Mouse (Mus musculus): Measurements from ENCODE around the gene Cldn6. TPM values are rescaled to one million over a fixed set of nuclear protein-coding genes. Genes with fewer than 3 reads are reported as not detected.

Cldn6 gene
- polyA plus RNA-seq (2012; ENCODE audit: insufficient read depth, low replicate concordance): 0.48 TPM in 1 of 2 replicates, not detected in the other

DNA sequence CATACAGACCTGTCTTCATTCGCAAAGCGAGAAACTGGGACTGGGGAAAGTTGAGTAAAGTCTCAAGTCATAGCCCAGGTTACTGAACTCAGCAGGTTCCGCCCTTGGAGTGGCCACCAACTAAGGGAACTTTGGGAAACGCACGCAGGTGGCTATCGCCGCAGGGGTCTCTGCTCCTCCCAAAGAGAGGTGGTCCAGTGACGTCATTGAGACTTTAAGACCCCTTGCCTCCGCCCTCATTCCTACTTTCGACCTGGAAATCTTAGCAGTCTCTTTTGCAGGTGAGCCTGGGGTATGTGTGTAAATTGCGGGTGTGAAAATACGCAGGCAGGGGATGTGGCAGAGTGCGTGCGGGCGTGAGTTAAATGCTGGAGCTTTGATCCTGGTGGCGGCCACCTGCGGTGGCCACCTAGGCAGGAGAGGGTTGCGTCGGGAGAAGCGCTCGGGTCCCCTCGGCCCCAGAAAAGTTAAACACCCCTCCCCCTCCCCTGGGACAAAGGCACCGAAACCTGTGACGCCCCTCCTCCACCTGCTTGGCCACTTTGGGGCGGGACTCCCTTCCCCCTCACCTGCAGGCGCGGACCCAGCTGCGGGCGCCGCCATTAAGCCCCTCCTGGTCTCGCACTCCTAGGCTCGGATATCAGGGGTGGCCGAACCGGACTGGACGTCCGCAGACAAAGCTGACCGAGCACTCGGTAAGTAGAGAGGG is at the start of gene Cldn6:
TSS of gene Cldn6 (plus strand) at position 123 of the 709 bp plus-strand sequence.
- TF ChIP-seq FLI1 (IDR thresholded peaks at IDR 0.05; ENCODE audit: low read length) (no peak), GATA1 (IDR thresholded peaks at IDR 0.05; ENCODE audit: borderline replicate concordance, low read length) (no peak)
- no peaks in the 10 kb centered on the region for H3K36me3 ChIP-seq (replicated peaks; ENCODE audit: low read length)
- H3K9me3 ChIP-seq: 0 out of 2 replicates have a peak, but pooled peaks cover 3% of the 10 kb centered on the region
- peaks cover 63% of the 10 kb centered on the region for H3K4me1 ChIP-seq
- H3K4me3 ChIP-seq (replicated peaks): no peak within 1 kb of the TSS
- peaks cover 64% of the 10 kb centered on the region for H3K27me3 ChIP-seq (replicated peaks)

GRCm38 (mm10) chr17:23630195-23631020 is 48.6 kb upstream of the Cldn6 start:
- H3K4me1 ChIP-seq: peaks cover 17% of the 10 kb centered on the region
- H3K36me3 ChIP-seq (replicated peaks; ENCODE audit: low read length): no peaks in the 10 kb centered on the region
- TF ChIP-seq FLI1 (IDR thresholded peaks at IDR 0.05; ENCODE audit: low read length) (no peak), GATA1 (IDR thresholded peaks at IDR 0.05; ENCODE audit: borderline replicate concordance, low read length) (no peak)
- peak overlapping the region; percentile 79 for H3K4me3 ChIP-seq (replicated peaks)
- peaks cover 52% of the 10 kb centered on the region for H3K27me3 ChIP-seq (replicated peaks)
- no peaks in the 10 kb centered on the region for H3K9me3 ChIP-seq

- H3K27me3 ChIP-seq (replicated peaks): peaks cover 60% of the 10 kb centered on the region
- no peak for TF ChIP-seq FLI1 (IDR thresholded peaks at IDR 0.05; ENCODE audit: low read length)
- TF ChIP-seq GATA1 (IDR thresholded peaks at IDR 0.05; ENCODE audit: borderline replicate concordance, low read length): no peak
Observed at GRCm38 (mm10) chr17:23631241-23631640, 47.8 kb upstream of the Cldn6 start.

GRCm38 (mm10) chr17:23644613-23645495 is 34.2 kb upstream of the Cldn6 start, which contains the start of gene Mmp25:
Gene Mmp25, minus strand, starts transcription at chr17:23645277.
- TF ChIP-seq GATA1 (IDR thresholded peaks at IDR 0.05; ENCODE audit: borderline replicate concordance, low read length) (no peak), FLI1 (IDR thresholded peaks at IDR 0.05; ENCODE audit: low read length) (no peak)
- Histone ChIP-seq H3K27me3 (replicated peaks) (peaks cover 51% of the 10 kb centered on the region), H3K9me3 (peaks cover 15% of the 10 kb centered on the region), H3K36me3 (replicated peaks; ENCODE audit: low read length) (no peaks in the 10 kb centered on the region), H3K4me1 (peaks cover 10% of the 10 kb centered on the region), H3K4me3 (replicated peaks) (peak within 1 kb of the TSS; percentile 89)

More at GRCm38 (mm10) chr17:23631241-23631640, 47.8 kb upstream of the Cldn6 start:
- no peaks in the 10 kb centered on the region for H3K36me3 ChIP-seq (replicated peaks; ENCODE audit: low read length)
- no peaks in the 10 kb centered on the region for H3K9me3 ChIP-seq
- no peak overlapping the region for H3K4me3 ChIP-seq (replicated peaks)
- H3K4me1 ChIP-seq: peaks cover 20% of the 10 kb centered on the region

GRCm38 (mm10) chr17:23645894-23646293 is 33.2 kb upstream of the Cldn6 start:
- Histone ChIP-seq H3K27me3 (replicated peaks) (peaks cover 47% of the 10 kb centered on the region), H3K9me3 (peaks cover 15% of the 10 kb centered on the region), H3K4me3 (replicated peaks) (no peak overlapping the region), H3K36me3 (replicated peaks; ENCODE audit: low read length) (no peaks in the 10 kb centered on the region), H3K4me1 (peaks cover 10% of the 10 kb centered on the region)
- TF ChIP-seq GATA1 (IDR thresholded peaks at IDR 0.05; ENCODE audit: borderline replicate concordance, low read length) (no peak), FLI1 (IDR thresholded peaks at IDR 0.05; ENCODE audit: low read length) (no peak)

DNA sequence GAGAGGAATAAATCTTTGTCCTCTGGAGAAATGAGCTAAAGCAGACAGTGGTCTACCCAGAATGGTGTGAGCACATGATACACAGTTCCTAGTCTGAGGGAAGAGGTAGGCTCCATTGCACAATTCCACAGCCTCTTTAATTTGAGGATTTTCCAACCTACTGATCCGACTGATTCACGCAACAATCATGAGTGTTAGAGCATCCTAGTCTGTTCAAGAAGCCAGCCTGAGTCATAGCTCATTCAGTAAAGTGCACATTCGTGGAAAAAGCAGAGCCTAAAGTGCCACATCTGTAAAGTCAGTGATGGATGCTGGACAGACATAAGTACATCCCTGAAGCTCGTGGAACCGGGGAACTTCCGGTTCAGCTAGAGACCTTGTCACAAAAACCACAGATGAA is 27.7 kb upstream of the Cldn6 start:
- Histone ChIP-seq H3K9me3 (no peaks in the 10 kb centered on the region), H3K27me3 (replicated peaks) (peaks cover 39% of the 10 kb centered on the region), H3K4me1 (no peaks in the 10 kb centered on the region), H3K4me3 (replicated peaks) (no peak overlapping the region), H3K36me3 (replicated peaks; ENCODE audit: low read length) (no peaks in the 10 kb centered on the region)
- TF ChIP-seq FLI1 (IDR thresholded peaks at IDR 0.05; ENCODE audit: low read length) (no peak), GATA1 (IDR thresholded peaks at IDR 0.05; ENCODE audit: borderline replicate concordance, low read length) (no peak)

DNA sequence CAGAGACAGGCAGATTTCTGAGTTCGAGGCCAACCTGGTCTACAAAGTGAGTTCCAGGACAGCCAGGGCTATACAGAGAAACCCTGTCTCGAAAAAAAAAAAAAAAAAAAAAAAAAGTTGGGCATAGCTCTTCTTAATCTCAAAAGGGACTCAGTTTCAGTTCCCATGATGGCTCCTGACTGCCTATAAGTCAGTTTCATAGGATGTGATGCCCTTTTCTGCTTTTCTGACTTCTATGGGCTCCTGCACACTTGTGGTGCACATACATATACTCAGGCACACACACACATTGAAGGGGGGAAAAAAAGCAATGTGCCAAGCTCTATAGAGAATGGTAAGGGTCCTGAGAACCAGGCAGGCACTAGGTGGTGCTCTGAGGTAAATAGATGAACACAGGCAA is 25.7 kb upstream of the Cldn6 start:
- Histone ChIP-seq H3K27me3 (replicated peaks) (peaks cover 43% of the 10 kb centered on the region), H3K9me3 (no peaks in the 10 kb centered on the region), H3K4me3 (replicated peaks) (no peak overlapping the region), H3K36me3 (replicated peaks; ENCODE audit: low read length) (no peaks in the 10 kb centered on the region), H3K4me1 (no peaks in the 10 kb centered on the region)
- no peak for TF ChIP-seq GATA1 (IDR thresholded peaks at IDR 0.05; ENCODE audit: borderline replicate concordance, low read length)
- TF ChIP-seq FLI1 (IDR thresholded peaks at IDR 0.05; ENCODE audit: low read length): no peak

GRCm38 (mm10) chr17:23654001-23654400 is 25.0 kb upstream of the Cldn6 start:
- no peak for TF ChIP-seq GATA1 (IDR thresholded peaks at IDR 0.05; ENCODE audit: borderline replicate concordance, low read length)
- TF ChIP-seq FLI1 (IDR thresholded peaks at IDR 0.05; ENCODE audit: low read length): no peak

GRCm38 (mm10) chr17:23654410-23654809 is 24.6 kb upstream of the Cldn6 start:
- TF ChIP-seq FLI1 (IDR thresholded peaks at IDR 0.05; ENCODE audit: low read length) (no peak), GATA1 (IDR thresholded peaks at IDR 0.05; ENCODE audit: borderline replicate concordance, low read length) (no peak)
- no peaks in the 10 kb centered on the region for H3K36me3 ChIP-seq (replicated peaks; ENCODE audit: low read length)
- H3K4me1 ChIP-seq: no peaks in the 10 kb centered on the region
- H3K4me3 ChIP-seq (replicated peaks): no peak overlapping the region
- H3K9me3 ChIP-seq: no peaks in the 10 kb centered on the region
- H3K27me3 ChIP-seq (replicated peaks): peaks cover 46% of the 10 kb centered on the region

More at GRCm38 (mm10) chr17:23654001-23654400, 25.0 kb upstream of the Cldn6 start:
- Histone ChIP-seq H3K9me3 (no peaks in the 10 kb centered on the region), H3K36me3 (replicated peaks; ENCODE audit: low read length) (no peaks in the 10 kb centered on the region), H3K4me1 (no peaks in the 10 kb centered on the region), H3K27me3 (replicated peaks) (peaks cover 46% of the 10 kb centered on the region), H3K4me3 (replicated peaks) (no peak overlapping the region)

Measured in megakaryocyte, embryonic 14.5 days (primary cell).